Mouse (Mus musculus): Measurements from ENCODE around the gene Sec24a.
"Not testable (repeated sequence)": the region's sequence is repeated elsewhere in the genome, so short reads cannot be mapped to it uniquely, and the experiment has no call there.

GRCm38 (mm10) chr11:51690597-51690996, 72.8 kb downstream of the Sec24a start:
- TF ChIP-seq CTCF (conservative IDR thresholded peaks at IDR 0.05; ENCODE audit: low read length); POU5F1 (IDR thresholded peaks at IDR 0.05; ENCODE audit: borderline replicate concordance, low read length): not testable (repeated sequence)

Data from E14TG2a.4 (cell line).